Mouse (Mus musculus): ENCODE measurements around the gene Plk3.
"Not testable (repeated sequence)": the region's sequence is repeated elsewhere in the genome, so short reads cannot be mapped to it uniquely, and the experiment has no call there.

The Plk3 gene

DNA sequence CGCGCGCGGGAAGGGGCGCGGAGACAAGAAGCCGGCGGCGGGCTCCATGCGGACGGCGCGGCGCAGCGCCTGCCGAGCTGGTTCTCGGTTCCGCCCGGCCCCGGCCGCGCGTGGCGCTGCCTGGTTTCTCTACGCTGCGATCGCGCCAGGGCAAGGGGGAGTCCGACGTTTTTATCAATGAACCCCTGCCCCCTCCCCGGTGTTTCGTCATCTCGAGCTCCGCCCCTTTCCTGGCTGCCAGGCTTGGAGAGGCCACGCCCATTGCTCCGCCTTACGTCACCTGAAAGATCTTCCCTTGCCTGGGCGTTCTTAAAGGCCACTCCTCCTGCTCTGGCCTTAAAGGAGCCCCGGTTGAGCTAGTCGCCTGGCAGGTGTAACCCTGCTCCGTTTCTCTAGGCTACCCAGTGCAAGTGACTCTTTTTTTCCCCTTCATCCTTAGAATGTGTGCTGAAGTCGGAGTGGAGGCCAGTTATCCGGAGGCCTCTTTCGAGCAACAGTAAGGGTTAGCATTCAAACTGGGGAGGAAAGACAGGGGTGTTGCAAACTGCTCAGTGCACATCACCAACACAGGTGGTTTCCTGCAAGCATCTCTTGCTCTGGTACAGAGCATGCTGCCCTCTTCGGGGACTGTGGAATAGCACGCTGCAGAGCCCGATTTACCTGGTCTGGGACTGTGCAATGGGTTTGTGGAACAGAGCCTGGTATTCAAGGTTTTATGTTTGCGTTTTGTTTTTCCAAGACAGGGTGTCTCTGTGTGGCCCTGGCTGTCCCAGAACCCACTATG is at the start of gene Plk3:
Gene Plk3 (minus strand): TSS at position 147 of the 784 bp plus-strand sequence.
- peak; percentile 92 to 95 for DNase-seq (ENCODE audit: low spot score in 2 of 2)

- not testable (repeated sequence) for DNase-seq (ENCODE audit: low spot score in 2 of 2)
Observed at GRCm38 (mm10) chr4:117182759-117183096, 49.0 kb upstream of the Plk3 start.

DNA sequence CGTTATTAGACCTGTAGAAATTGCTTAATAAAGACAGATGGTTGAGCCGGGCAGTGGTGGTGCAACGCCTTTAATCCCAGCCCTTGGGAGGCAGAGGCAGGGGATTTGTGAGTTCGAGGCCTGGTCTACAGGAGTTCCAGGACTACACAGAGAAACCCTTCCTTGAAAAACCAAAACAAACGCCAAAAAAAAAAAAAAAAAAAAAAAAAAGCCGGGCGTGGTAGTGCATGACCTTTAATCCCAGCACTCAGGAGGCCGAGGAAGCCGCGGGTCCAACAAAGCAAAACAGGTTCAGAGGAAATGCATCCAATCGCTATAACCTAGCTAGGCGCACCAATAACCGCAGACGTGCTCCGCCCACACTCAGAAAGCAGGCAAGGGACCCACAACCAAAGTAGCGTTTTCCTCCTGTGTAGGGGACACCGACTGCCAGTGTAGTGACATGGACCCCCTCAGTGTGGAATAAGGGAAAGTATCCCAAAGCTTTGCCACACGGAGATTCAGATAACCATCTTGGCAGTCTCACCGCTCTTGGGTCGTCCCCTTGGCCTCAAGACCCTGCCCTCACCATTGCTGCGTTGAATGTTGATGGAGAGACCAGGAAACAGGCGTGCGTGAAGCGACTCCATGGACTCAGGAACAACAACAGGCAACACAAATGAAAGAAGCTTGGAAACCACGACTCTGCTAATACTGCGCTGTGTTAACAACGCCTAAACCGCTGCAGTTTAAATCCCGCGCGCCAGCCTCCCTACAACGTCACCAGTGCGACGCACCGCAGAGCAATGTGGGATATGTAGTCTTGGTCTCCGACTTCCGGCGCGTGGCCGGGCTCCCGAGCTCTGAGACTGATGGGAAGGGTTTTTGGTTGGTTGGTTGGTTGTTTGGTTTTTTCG is 48.3 kb upstream of the Plk3 start, which contains the start of gene Kif2c:
Gene Kif2c (minus strand): TSS at position 777 of the 896 bp plus-strand sequence.
- DNase-seq (ENCODE audit: low spot score in 2 of 2) = peak; percentile 81 to 94

DNA sequence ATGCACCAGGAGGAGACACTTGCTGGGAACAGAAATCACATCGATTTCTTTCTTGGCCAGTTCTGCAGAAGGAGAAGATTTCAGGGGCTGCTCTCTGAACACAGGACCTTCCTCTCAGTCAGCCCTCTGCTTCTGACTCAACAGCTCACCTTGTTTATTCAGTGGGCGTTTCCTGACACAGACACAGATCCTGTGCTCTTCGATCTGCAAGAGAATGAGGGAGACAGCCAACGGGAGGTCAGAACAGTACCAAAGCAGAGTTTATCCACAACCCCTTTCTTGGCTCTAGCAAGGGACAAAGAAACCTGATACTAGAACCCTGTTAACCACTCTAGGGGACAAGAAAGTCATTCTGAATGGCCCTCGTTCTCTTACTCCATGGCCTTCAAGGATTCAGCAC is 36.2 kb upstream of the Plk3 start:
- no peak for DNase-seq (ENCODE audit: low spot score in 2 of 2)

DNA sequence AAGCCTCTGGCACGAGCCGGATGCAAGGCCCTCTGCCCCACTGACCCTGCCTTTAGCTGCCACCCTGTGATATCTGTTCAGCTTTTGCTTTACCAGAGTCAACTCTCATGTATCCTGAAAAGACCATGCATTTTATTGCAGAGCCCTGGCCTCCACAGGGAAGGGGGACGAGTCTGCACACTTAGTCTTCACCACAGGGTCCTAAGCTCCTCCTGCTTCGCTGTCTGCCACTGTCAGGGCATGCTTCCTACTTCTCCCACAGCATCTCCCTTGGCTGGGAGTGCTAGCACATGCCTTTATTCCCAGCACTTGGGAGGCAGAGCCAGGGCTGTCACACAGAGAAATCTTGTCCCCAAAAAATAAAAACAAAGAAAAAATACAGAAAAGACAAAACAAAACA is 27.4 kb upstream of the Plk3 start:
- no peak for DNase-seq (ENCODE audit: low spot score in 2 of 2)

- no peak for DNase-seq (ENCODE audit: low spot score in 2 of 2)
Observed at GRCm38 (mm10) chr4:117159666-117160065, 25.9 kb upstream of the Plk3 start.

GRCm38 (mm10) chr4:117156372-117156771 is 22.6 kb upstream of the Plk3 start:
- no peak for DNase-seq (ENCODE audit: low spot score in 2 of 2)

DNA sequence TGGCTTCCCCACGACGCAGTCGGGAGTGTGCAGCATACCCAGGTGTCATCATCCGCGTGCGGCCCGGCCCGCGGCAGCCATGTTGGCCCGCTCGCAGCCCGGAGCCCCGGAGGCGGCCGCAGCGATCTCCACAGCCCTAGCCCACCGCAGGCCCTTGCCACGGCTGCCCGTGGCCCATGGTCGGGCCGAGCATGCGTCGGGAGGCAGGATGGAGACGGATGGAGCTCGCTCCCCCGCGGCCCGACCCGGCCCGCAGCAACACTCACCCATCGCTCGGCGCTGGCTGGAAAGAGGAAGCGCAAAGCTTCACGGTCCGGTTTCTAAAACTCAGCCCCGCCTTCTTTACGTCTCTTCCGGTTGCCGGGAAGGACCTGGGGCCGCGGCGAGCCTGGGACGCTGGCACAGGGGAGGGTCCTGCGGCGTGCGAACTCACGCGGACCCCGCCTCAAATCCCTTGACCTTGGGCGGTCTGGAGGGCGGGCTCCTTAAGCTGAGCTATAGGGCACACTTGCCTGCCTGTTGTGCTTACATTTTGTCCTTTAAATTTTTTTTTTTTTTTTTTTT is 22.1 kb upstream of the Plk3 start, which contains the start of gene Rps8:
Gene Rps8 (minus strand): TSS at position 452 of the 564 bp plus-strand sequence.
- peak; percentile 67 to 72 for DNase-seq (ENCODE audit: low spot score in 2 of 2)

DNA sequence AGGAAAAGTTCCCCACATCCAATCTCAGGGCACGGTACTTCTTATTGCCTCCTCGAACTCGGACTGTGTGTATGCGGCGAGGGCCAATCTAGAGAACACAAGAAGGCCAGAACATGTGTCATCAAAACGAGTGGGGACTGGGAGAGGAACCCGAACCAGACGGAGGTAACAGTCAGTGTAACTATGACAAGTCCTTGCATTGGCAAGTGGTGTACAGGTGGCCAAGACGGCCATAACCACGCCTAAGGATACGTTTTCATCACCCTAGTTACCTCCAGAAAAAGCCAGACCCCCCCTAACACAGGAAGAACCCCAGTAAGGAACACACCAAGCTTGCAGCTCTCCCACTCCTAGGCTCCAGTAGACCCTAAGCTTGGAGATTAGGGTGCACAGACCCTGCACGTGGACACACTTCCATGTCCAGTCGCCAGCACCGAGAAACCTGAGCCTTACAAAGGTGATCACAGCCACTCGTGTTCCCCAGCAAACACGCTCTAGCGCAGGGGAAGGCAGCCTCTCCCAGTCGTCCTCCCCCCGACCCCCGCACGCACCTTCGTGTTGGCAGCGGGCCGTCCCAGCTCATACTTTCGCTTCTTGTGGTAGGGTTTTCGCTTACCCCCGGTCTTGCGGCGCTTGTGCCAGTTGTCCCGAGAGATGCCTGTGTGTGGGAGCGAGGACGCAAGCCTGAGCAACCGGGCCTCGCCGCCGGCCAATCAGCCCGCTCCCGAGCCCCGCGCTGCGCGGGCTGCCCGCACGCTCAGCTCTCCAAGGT is 21.4 kb upstream of the Plk3 start:
- DNase-seq (ENCODE audit: low spot score in 2 of 2) = no peak

DNA sequence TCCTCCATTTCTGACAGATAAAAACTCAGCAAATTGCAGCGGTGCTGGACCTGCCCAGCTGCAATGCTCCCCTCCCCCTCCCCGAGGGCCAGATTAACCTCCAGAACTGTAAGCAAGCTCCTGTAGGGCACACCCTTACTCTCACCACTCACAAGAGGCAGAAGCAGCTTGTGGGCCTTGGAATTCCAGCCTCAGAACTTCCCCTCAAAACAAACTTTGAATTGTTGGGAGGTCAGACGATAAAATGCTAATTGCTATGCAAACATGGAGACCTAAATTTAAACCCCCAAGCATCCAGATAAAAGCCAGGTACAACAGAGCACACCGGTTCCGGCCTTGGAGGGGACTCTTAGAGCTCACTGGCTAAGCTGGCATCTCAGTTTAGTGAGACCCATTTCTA is 19.0 kb upstream of the Plk3 start:
- no peak for DNase-seq (ENCODE audit: low spot score in 2 of 2)

GRCm38 (mm10) chr4:117151416-117151815 is 17.7 kb upstream of the Plk3 start:
- DNase-seq (ENCODE audit: low spot score in 2 of 2) = no peak

DNA sequence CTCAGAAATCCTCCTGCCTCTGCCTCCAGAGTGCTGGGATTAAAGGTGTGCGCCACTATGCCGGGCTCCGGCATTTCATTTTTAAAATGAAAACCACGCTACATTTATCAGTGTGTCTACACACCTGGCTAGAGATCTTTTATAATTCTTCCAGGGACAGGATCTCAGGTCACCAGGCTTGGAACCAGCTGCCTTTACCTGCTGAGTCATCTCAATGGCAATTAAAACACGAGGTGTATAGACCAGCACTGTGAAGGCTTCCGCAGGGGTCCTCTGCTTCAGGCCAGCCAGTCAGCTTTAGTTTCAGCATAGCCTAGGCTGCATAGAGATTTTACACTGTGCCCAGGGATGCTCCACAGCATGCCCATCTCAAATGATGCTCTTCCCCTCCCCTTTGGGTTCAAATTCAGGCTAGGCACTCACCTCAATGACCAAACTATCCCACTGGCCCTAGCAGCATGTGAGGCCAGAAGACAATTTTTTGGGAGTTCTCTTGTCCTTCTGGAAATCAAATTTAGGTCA is 16.5 kb upstream of the Plk3 start:
- no peak for DNase-seq (ENCODE audit: low spot score in 2 of 2)

GRCm38 (mm10) chr4:117149291-117150211 is 15.8 kb upstream of the Plk3 start:
- no peak for DNase-seq (ENCODE audit: low spot score in 2 of 2)

- no peak for DNase-seq (ENCODE audit: low spot score in 2 of 2)
Observed at GRCm38 (mm10) chr4:117148815-117149214, 15.1 kb upstream of the Plk3 start.

DNA sequence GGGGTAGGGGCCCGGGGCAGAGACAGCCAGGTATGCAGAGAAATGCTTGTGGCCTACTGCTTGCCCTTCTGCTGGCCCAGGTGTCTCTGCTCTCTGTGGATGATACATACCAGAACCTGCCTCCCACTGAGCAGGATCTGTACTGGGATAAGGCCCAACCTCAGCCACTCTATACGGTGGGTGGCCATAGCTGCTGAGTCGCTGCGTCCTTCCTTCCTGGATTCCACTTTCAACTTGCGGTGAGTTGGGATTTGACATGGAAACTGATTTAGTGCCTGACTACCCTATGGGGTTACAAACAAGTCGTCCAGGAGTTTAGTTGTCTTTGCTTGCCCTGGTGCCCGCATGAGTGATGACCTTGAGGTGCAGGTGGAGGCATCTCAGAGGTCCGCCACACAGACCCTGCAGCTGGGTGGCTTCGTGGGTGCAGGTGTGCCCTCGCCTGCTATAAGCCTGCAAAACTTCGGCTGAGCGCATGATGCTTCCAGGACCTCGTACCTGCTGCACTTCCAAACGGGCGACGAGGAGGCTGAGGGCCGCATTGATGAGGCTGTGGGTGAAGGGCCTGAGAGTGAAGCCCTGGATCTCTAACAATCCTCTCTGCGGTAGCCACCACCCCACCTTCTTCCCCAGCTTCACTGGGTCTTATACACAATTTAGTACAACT is 14.4 kb upstream of the Plk3 start:
- DNase-seq (ENCODE audit: low spot score in 2 of 2) = no peak

- peak; percentile 79 to 93 for DNase-seq (ENCODE audit: low spot score in 2 of 2)
Observed at GRCm38 (mm10) chr4:117146176-117146575, 12.4 kb upstream of the Plk3 start.

- DNase-seq (ENCODE audit: low spot score in 2 of 2) = no peak
Observed at GRCm38 (mm10) chr4:117145248-117145647, 11.5 kb upstream of the Plk3 start.

- no peak for DNase-seq (ENCODE audit: low spot score in 2 of 2)
Observed at GRCm38 (mm10) chr4:117143023-117143422, 9.3 kb upstream of the Plk3 start.

DNA sequence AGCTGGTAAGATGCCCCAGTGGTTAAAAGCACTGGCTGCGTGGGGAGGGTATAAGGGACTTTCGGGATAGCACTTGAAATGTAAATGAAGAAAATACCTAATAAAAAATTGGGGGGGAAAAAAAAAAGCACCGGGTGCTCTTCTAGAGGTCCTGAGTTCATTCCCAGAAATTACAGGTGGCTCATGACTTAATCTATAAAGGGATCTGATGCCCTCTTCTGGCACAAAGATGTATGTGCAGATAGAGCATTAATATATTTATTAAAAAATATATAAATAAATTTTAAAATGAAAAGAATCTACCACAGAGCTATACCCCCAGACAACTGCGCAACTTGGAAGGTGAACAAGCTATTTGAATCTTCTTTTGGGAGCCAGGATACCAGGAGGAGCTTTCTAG is 6.8 kb upstream of the Plk3 start:
- no peak for DNase-seq (ENCODE audit: low spot score in 2 of 2)

- DNase-seq (ENCODE audit: low spot score in 2 of 2) = no peak
Observed at GRCm38 (mm10) chr4:117139217-117139612, 5.5 kb upstream of the Plk3 start.

Measured in spleen, postnatal 14 days (tissue).